ENCODE assay signal across 8 mouse cellular contexts in genomic region chr6:145249291-145250184, GRCm38 (mm10). TPM values are rescaled to one million over a fixed set of nuclear protein-coding genes. Genes with fewer than 3 reads are reported as not detected.
A peak's percentile ranks its signal among the peaks of the same experiment; 100 is the strongest.
DNase-seq lines count a peak whose midpoint lies in the region; ATAC-seq and TF ChIP-seq lines count a peak whose summit lies in the region.

No protein-coding gene starts in this region.

- DNase-seq in ES-E14 (ENCODE audit: low read depth, low spot score) = peak; percentile 25
- peak; percentile 40 for DNase-seq in c-Kit-positive CD71-positive TER-119-positive erythroid progenitor cells, embryonic 14.5 days (ENCODE audit: low spot score)
- peak; percentile 66 to 70 for DNase-seq in heart, postnatal 10 days
- peak; percentile 46 to 78 for DNase-seq in kidney, postnatal 36 days
- DNase-seq in lung, adult 2 months = peak; percentile 73
- DNase-seq in testis, postnatal 14 days (ENCODE audit: low spot score) = peak; percentile 69

- H3K4me1 ChIP-seq in ES-E14 (ENCODE audit: control insufficient read depth in 2 of 2, insufficient read depth in 2 of 2, low read length in 2 of 2, poor library complexity in 1 of 2) = peaks cover 0 to 2% of the 10 kb centered on the region in 2 experiments; a peak in 1 of 4 replicates
- peaks cover 19% of the 10 kb centered on the region for H3K4me1 ChIP-seq in forebrain, embryonic 12.5 days
- H3K4me1 ChIP-seq in lung, adult 2 months (ENCODE audit: control insufficient read depth, insufficient read depth, low read length) = no peaks in the 10 kb centered on the region; the same call in 1 of the 2 replicates
- H3K4me1 ChIP-seq in neural tube, embryonic 14.5 days (ENCODE audit: control insufficient read depth, insufficient read depth, low read length) = peaks cover 15% of the 10 kb centered on the region

- TF ChIP-seq POLR2A in lung, adult 2 months (IDR thresholded peaks at IDR 0.05; ENCODE audit: borderline replicate concordance, extremely low read depth, low read depth, low read length) = no peak

- no peak for TF ChIP-seq CTCF in lung, adult 2 months (IDR thresholded peaks at IDR 0.05; ENCODE audit: insufficient read depth, low read length)

- peaks cover 12% of the 10 kb centered on the region; the same call in 1 of the 2 replicates for H3K27me3 ChIP-seq in forebrain, embryonic 12.5 days
- no peaks in the 10 kb centered on the region for H3K27me3 ChIP-seq in neural tube, embryonic 14.5 days (ENCODE audit: control insufficient read depth, insufficient read depth, low read length)

- no peaks in the 10 kb centered on the region for H3K9me3 ChIP-seq in ES-E14 (ENCODE audit: control insufficient read depth, insufficient read depth, low read depth, low read length)
- H3K9me3 ChIP-seq in forebrain, embryonic 12.5 days = no peaks in the 10 kb centered on the region
- H3K9me3 ChIP-seq in neural tube, embryonic 14.5 days (ENCODE audit: control insufficient read depth, low read length) = no peaks in the 10 kb centered on the region

- H3K9ac ChIP-seq in ES-E14 (ENCODE audit: insufficient read depth, low read depth, low read length, poor library complexity, severe bottlenecking) = peak overlapping the region; percentile 99
- H3K9ac ChIP-seq in forebrain, embryonic 12.5 days = peak overlapping the region; percentile 98
- peak overlapping the region; percentile 90 for H3K9ac ChIP-seq in neural tube, embryonic 14.5 days (replicated peaks; ENCODE audit: low read depth, low read length)

- in situ Hi-C loops in ES-E14 (cut with MboI; ENCODE audit: low sequenced_read_pairs in 2 of 2, unreplicated experiment in 2 of 2) = loop anchor here in 1 of 2 experiments (10.0 kb wide), 1 partner anchor 95 kb away; no protein-coding TSS in a partner anchor

- H3K36me3 ChIP-seq in ES-E14 (ENCODE audit: control insufficient read depth, insufficient read depth, low read length, poor library complexity, severe bottlenecking) = peaks cover 2% of the 10 kb centered on the region
- H3K36me3 ChIP-seq in forebrain, embryonic 12.5 days (replicated peaks) = peaks cover 7% of the 10 kb centered on the region
- 0 out of 2 replicates have a peak, but pooled peaks cover 4% of the 10 kb centered on the region for H3K36me3 ChIP-seq in neural tube, embryonic 14.5 days (ENCODE audit: control insufficient read depth, insufficient read depth, low read length)

- WGBS in forebrain, embryonic 12.5 days = under 1% methylated on average over 79 of the region's 124 CpGs
- WGBS in lung, adult 2 months = 5% methylated on average over 123 of the region's 124 CpGs
- under 1% methylated on average over 48 of the region's 124 CpGs for WGBS in neural tube, embryonic 14.5 days

- intact Hi-C loops in heart, postnatal 10 days (cut with DNase I) = loop anchor here (1.0 to 2.0 kb wide), 2 partner anchors 39 to 92 kb away; partner anchors contain the start of genes Casc1 and Etfrf1

- peak overlapping the region; percentile 82 for H3K4me2 ChIP-seq in forebrain, embryonic 12.5 days
- peak overlapping the region; percentile 80 for H3K4me2 ChIP-seq in neural tube, embryonic 14.5 days (ENCODE audit: low read depth, low read length)

- H3K27ac ChIP-seq in ES-E14 (ENCODE audit: insufficient read depth, low read depth, low read length, poor library complexity, severe bottlenecking) = peak overlapping the region; percentile 92
- H3K27ac ChIP-seq in forebrain, embryonic 12.5 days = peak overlapping the region; percentile 92
- H3K27ac ChIP-seq in neural tube, embryonic 14.5 days (ENCODE audit: low read depth, low read length) = peak overlapping the region; percentile 85

- ATAC-seq in forebrain, embryonic 12.5 days (ENCODE audit: low FRiP score) = peak; percentile 80
- peak; percentile 73 for ATAC-seq in neural tube, embryonic 14.5 days (ENCODE audit: low read depth)

- peak overlapping the region; percentile 95 to 99 for H3K4me3 ChIP-seq in ES-E14 (ENCODE audit: insufficient read depth in 1 of 2, low read depth in 1 of 2, low read length in 2 of 2, poor library complexity in 1 of 2, severe bottlenecking in 1 of 2)
- H3K4me3 ChIP-seq in forebrain, embryonic 12.5 days (replicated peaks) = peak overlapping the region; percentile 97
- peak overlapping the region; percentile 73 for H3K4me3 ChIP-seq in lung, adult 2 months (replicated peaks; ENCODE audit: extremely low read depth, low read depth, low read length)
- peak overlapping the region; percentile 84 for H3K4me3 ChIP-seq in neural tube, embryonic 14.5 days (ENCODE audit: low read depth, low read length)

TF ChIP-seq in ES-E14, 5 proteins besides CTCF, POLR2A, EP300 and RAD21:
- TF ChIP-seq MAFK (IDR thresholded peaks at IDR 0.05; ENCODE audit: insufficient read depth, low read depth, low read length) = no peak
- no peak for TF ChIP-seq ZC3H11A (IDR thresholded peaks at IDR 0.05; ENCODE audit: borderline replicate concordance, low read depth, low read length)
- TF ChIP-seq CHD2 (IDR thresholded peaks at IDR 0.05; ENCODE audit: low read depth, low read length) = no peak
- no peak for TF ChIP-seq HCFC1 (IDR thresholded peaks at IDR 0.05; ENCODE audit: borderline replicate concordance, insufficient read depth, low read length)
- TF ChIP-seq ZNF384 (IDR thresholded peaks at IDR 0.05; ENCODE audit: low read depth, low read length) = no peak

RNA-seq across cellular contexts. Expression of gene Kras, which starts 0.5 kb away (rescaled TPM):
- total RNA-seq in ES-E14 (2012; rRNA removed) = 29.3 and 32.0 TPM in 2 replicates
- polyA plus RNA-seq in forebrain, embryonic 12.5 days (2016; fragmentation: Nextera tagmentation; extraction: Ambion mirVana) = 134 and 139 TPM in 2 replicates
- total RNA-seq in heart, postnatal 10 days (2021) = 10 to 100 TPM; 45.9 to 48.4 TPM
- 23.2 and 27.7 TPM in 2 replicates for polyA plus RNA-seq in lung, adult 2 months (2012; rRNA removed)
- polyA plus RNA-seq in neural tube, embryonic 14.5 days (2014; fragmentation: Nextera tagmentation; extraction: Ambion mirVana) = 96.9 and 113 TPM in 2 replicates

RNA-seq across cellular contexts. Expression of gene Etfrf1, which starts 38.6 kb away (rescaled TPM):
- total RNA-seq in ES-E14 (2012; rRNA removed) = 11.4 and 12.9 TPM in 2 replicates
- polyA plus RNA-seq in forebrain, embryonic 12.5 days (2016; fragmentation: Nextera tagmentation; extraction: Ambion mirVana) = 33.8 and 34.0 TPM in 2 replicates
- 10 to 100 TPM; 84.5 to 98.7 TPM for total RNA-seq in heart, postnatal 10 days (2021)
- 3.7 and 8.3 TPM in 2 replicates for polyA plus RNA-seq in lung, adult 2 months (2012; rRNA removed)
- 26.3 and 29.6 TPM in 2 replicates for polyA plus RNA-seq in neural tube, embryonic 14.5 days (2014; fragmentation: Nextera tagmentation; extraction: Ambion mirVana)

RNA-seq across cellular contexts. Expression of gene Casc1, which starts 38.7 kb away (rescaled TPM):
- 0.80 and 0.85 TPM in 2 replicates for total RNA-seq in ES-E14 (2012; rRNA removed)
- polyA plus RNA-seq in forebrain, embryonic 12.5 days (2016; fragmentation: Nextera tagmentation; extraction: Ambion mirVana) = 0.82 and 0.89 TPM in 2 replicates
- total RNA-seq in heart, postnatal 10 days (2021) = under 1 TPM; 0.40 to 0.77 TPM
- polyA plus RNA-seq in lung, adult 2 months (2012; rRNA removed) = 3.2 and 4.5 TPM in 2 replicates
- 0.93 and 1.4 TPM in 2 replicates for polyA plus RNA-seq in neural tube, embryonic 14.5 days (2014; fragmentation: Nextera tagmentation; extraction: Ambion mirVana)

Comparison
In these comparisons a context has a peak if more than half of its experiments do, and no peak if none do; other contexts are left out.
1. Peak in every context shown above with its lines: DNase-seq, ATAC-seq, H3K4me3 ChIP-seq and H3K27ac ChIP-seq.